Mouse (Mus musculus) megakaryocyte-erythroid progenitor cell, adult 5-6 weeks (primary cell): ENCODE measurements around the gene Csrp3. TPM values are rescaled to one million over a fixed set of nuclear protein-coding genes. Genes with fewer than 3 reads are reported as not detected.

Experiments
- ATAC-seq: replicated peaks from 2 replicates; pipeline ENCODE4 v1.8.0; 2016; ENCODE audit warnings: mild to moderate bottlenecking, inconsistent platforms; ENCODE audit not compliant: severe bottlenecking, poor library complexity, low FRiP score, low TSS enrichment
- total RNA-seq, 2 experiments: library from RNA; stranded (forward) in 1 of 2; stranded (reverse) in 1 of 2; fragments of 200-1000, 215-1000 nt in 1 of 2; fragments of >200 nt in 1 of 2; fragmentation: Nextera tagmentation in 1 of 2; gene quantifications; 2 replicates each; pipeline ENCODE4 v1.2.3; 2014 to 2017

Gene Csrp3
- total RNA-seq, 2 experiments from 2014 or later = 3.9 to 33.1 TPM

GRCm38 (mm10) chr7:48784773-48785523 lies 62.9 kb downstream of the Csrp3 start:
- ATAC-seq = peak; percentile 76

GRCm38 (mm10) chr7:48782432-48782831 lies 65.4 kb downstream of the Csrp3 start:
- ATAC-seq = no peak

Other genes starting within 250 kb of the Csrp3 start
- not detected in 2 replicates for gene Mrgprb3, start 204.2 kb downstream of the Csrp3 start, total RNA-seq (2014; fragmentation: Nextera tagmentation)
- gene Mrgprb3, start 204.2 kb downstream of the Csrp3 start, total RNA-seq (2017) = not detected in 2 replicates
- gene Zdhhc13, start 59.0 kb downstream of the Csrp3 start, total RNA-seq (2014; fragmentation: Nextera tagmentation) = 58.0 and 65.5 TPM in 2 replicates
- 75.3 and 94.0 TPM in 2 replicates for gene Zdhhc13, start 59.0 kb downstream of the Csrp3 start, total RNA-seq (2017)
- 109 and 163 TPM in 2 replicates for gene E2f8, start 33.6 kb upstream of the Csrp3 start, total RNA-seq (2014; fragmentation: Nextera tagmentation)
- gene E2f8, start 33.6 kb upstream of the Csrp3 start, total RNA-seq (2017) = 35.9 and 44.5 TPM in 2 replicates
- gene Nav2, start 60.7 kb upstream of the Csrp3 start, total RNA-seq (2014; fragmentation: Nextera tagmentation) = 1.4 and 2.6 TPM in 2 replicates
- 1.4 and 1.5 TPM in 2 replicates for gene Nav2, start 60.7 kb upstream of the Csrp3 start, total RNA-seq (2017)